Mouse (Mus musculus) embryo, embryonic 11 days (tissue): ENCODE data around the gene Prss53.
A peak's percentile ranks its signal among the peaks of the same experiment; 100 is the strongest.
"Not testable (repeated sequence)": the region's sequence is repeated elsewhere in the genome, so short reads cannot be mapped to it uniquely, and the experiment has no call there.

Experiments used
- DNase-seq: peaks from one replicate; pipeline ENCODE4 v3.0.0-alpha.2; 2015

Gene Prss53

GRCm38 (mm10) chr7:127908656-127909055 is 17.9 kb upstream of the Prss53 start:
- DNase-seq: no peak

- DNase-seq: no peak
Measured at GRCm38 (mm10) chr7:127907939-127908338, 17.2 kb upstream of the Prss53 start.

DNA sequence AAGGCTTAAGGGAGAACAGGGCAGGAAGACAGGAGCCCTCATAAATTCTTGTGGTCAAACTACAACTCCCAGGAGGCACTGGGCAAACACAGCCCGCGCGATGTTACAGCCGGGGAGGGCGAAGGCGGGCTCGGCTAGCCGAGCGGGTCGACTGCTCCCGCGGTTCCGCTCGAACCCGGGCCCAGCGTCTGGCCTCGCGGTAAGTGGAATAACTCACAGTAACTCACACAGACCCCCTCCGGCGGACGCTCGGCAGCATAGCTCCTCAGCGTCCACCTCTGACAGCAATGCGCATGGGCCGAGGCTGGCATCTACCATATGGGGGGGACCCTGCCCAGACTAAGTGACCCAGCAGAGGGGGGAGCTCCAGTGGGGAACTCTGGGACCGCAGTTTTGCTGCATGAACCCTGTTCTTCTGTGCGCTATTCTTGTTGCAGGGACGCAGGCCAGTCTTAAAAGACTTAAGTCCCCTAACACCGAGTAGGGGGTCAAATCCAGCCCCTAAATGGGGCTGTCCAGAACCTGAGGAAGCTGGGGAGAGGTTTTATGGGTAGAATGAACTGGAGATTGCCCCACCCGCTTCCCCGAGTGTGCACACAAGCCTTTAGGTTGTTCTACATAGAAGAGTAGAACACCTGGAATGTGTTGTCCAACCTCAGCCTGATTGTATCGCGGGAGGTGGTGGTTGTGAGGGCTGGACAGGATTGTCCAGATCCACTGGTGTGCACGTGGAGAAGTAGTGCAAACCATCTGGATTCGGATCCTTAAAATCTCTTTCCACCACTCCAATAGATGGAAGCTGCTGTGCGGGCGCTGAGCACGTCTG is 13.4 kb upstream of the Prss53 start, which contains the start of gene Bckdk:
Gene Bckdk, plus strand, starts transcription at position 112 of the 826 bp plus-strand sequence.
- peak; percentile 92 for DNase-seq

DNA sequence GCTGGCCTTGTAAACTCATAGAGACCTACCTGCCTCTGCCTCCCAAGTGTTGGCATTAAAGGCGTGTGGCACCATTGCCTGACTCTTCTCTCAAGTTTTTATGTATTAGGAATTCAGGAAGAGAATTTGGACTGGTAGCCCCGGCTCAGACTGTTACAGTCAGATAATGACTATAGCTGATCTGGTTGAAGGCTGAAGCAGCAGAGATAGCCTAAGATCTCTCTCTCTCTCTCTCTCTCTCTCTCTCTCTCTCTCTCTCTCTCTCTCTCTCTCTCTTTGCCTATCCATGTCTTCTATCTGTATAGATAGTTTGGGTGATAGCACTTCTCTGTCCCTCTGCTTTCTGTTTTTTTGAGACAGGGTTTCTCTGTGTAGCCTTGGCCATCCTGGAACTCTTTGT is 11.0 kb upstream of the Prss53 start:
- DNase-seq: no peak

GRCm38 (mm10) chr7:127899997-127900396 is 9.2 kb upstream of the Prss53 start:
- DNase-seq: no peak

- DNase-seq: no peak
Measured at GRCm38 (mm10) chr7:127898179-127898956, 7.6 kb upstream of the Prss53 start.

GRCm38 (mm10) chr7:127897542-127897941 is 6.8 kb upstream of the Prss53 start:
- no peak for DNase-seq

DNA sequence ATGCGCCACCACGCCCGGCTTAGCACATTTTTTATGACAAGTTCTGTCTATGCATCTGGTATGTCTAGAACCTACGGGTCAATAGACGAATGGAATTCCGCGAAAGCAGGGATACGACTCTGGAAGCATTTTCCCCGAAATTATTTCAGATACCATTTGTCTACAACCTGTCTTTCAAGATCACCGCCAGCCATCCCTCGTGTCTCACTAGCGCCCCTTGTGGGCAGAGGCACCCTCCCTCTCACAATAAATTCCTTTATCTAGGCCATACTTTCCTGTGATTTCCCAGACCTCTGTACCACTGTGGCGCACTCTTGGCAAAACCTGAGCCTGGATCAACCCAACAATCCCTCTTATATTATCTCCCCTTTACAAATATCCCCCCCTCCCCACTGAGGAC is 5.6 kb upstream of the Prss53 start:
- peak; percentile 64 for DNase-seq

- DNase-seq: not testable (repeated sequence)
Measured at GRCm38 (mm10) chr7:127895891-127896290, 5.1 kb upstream of the Prss53 start.

DNA sequence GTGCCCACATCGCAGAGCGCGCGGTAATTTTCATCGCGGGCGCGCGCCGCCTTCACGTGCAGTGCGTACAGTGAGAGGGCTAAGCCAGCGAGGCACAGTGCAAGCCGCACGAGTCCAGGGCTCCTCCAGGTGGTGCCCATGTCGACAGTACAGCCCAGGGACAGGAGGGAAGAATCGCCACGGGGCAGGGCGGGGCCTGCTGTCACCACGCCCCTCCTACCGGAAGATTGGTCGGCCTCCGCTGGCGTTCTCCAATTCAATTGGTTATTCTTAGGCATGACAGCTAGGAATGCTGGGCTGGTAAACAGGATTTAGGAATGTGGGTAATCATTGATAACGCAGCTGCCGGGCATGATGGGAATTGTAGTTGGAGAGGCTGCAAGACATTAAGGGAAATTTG is 4.7 kb upstream of the Prss53 start, which contains the start of the genes Gm21974 and Vkorc1:
Gene Gm21974, minus strand, starts transcription at position 13 of the 400 bp plus-strand sequence.
Gene Vkorc1, minus strand, starts transcription at position 176 of the 400 bp plus-strand sequence.
- DNase-seq: peak; percentile 95

GRCm38 (mm10) chr7:127894480-127894879 is 3.7 kb upstream of the Prss53 start:
- DNase-seq: no peak

DNA sequence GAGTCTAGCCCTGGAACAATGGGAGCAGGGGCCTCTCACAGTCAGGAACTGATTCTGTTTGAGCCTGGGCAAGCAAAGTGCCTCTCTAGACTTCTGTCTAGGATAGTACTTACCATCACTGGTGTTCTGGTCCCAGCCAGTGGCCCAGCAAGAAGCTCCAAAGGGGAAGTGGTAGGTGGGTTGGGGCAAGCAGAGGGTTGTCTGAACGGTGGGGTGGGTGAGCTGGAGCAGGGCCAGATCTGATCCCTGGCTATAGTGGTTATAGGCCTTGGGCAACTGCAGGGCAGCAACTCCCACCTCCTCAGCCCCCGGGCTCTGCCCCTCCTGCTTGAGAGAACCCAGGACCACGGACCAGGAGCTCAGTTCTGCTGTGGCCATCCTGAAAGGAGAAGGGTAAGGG is 1.9 kb downstream of the Prss53 start:
- no peak for DNase-seq

GRCm38 (mm10) chr7:127887781-127888180 is 3.0 kb downstream of the Prss53 start:
- DNase-seq: no peak

DNA sequence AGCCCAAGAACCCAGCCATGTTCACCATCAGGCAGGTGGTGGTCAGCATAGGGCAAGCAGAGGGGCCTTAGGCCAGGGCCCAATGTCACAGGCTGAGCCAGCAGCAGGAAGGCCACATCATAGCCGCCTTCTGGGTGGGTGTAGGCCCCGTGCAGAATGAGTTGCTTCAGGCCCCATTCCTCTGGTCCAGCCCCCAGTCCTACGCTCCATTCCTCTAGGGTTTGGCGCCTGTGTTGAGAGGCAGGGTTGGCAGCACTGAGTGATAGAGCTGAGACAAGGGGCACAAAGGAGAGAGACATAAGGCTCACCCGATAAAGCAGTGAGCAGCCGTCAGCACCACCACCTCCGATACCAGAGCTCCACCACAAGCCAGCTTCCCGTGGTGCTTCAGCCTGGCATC is 3.6 kb downstream of the Prss53 start:
- no peak for DNase-seq

- DNase-seq: no peak
Measured at GRCm38 (mm10) chr7:127886551-127886950, 4.2 kb downstream of the Prss53 start.

DNA sequence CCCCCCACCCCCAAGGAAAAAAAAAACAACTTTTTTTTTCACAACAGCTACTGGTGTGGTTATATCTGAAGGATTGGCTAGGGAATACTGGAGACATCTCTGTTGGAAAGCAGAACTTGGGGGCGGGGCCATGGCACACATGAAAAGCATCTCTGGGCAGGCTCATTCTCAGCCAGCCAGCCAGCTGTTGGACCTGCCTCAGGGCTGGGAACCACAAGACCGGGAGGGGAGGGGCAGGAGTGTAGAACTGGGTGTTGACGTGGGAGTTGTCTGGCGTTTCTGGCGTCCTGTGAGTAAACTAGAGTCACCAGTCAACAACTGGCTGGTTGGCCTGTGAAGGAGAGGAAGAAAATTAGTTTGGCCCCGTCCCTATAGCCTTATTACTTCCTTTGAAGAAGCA is 4.8 kb downstream of the Prss53 start:
- no peak for DNase-seq

GRCm38 (mm10) chr7:127880431-127880830 is 10.3 kb downstream of the Prss53 start:
- no peak for DNase-seq

DNA sequence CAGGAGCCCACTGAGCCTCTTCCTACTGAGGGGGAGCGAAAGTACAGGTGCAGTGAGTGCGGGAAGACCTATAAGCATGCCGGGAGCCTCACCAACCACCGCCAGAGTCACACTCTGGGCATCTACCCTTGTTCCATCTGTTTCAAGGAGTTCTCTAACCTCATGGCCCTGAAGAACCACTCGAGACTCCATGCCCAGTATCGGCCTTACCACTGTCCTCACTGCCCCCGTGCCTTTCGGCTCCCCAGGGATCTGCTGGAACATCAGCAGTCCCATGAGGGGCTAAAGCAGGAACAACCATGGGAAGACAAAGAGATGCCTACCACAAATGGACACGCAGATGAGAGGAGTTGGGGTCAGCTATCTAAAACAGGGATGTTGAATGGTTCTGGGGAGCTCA is 11.5 kb downstream of the Prss53 start:
- DNase-seq: no peak

DNA sequence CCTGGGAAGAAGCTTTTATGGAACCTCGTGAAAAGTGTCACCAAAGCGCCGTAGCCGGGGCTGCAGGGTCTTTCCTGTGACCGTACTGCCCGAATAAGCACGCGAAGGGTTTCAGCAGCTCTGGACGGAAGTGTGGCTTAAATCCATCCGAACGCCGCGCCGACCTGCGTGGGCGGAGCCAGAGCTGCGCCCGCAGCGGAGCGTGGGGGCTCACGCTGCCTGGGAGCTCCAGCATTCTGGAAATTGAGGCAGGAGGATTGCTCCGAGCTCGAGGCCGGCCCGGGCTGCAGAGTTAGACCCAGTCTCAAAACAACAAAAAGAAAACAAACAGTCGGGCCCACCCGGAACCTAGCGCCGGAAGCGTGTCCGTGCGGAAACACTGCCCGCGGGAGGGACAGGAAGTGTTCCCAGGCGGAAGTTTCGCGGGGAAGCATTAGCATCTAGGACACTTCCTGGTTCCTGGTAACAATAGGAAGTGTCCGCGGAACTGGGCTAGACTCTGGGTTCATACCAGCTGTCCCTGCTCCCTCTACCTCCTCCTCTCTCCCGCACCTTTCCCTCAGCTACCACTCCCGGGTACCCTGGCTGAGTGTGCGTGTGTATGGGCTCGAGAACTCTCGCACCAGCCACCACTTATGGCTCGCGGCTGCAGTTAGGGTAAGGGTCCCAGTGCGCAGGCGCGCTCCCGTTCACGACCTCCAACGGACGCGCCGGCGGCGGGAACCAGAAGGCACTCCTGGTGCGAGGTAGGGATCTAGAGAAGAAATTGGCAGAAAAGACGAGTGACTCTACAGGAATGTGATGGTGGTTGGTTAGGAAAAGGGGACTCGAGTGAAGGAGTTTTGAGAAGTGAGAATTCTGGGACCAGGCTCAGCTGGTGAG is 14.1 kb downstream of the Prss53 start, which contains the start of gene Zfp668:
Gene Zfp668, minus strand, starts transcription at position 362 of the 882 bp plus-strand sequence.
- DNase-seq: peak; percentile 96

- peak; percentile 92 for DNase-seq
Measured at GRCm38 (mm10) chr7:127876041-127876466, 14.7 kb downstream of the Prss53 start, which contains the start of gene Zfp646. Gene Zfp646, plus strand, starts transcription at chr7:127876221.

GRCm38 (mm10) chr7:127875627-127876001 is 15.2 kb downstream of the Prss53 start:
- peak; percentile 99 for DNase-seq

DNA sequence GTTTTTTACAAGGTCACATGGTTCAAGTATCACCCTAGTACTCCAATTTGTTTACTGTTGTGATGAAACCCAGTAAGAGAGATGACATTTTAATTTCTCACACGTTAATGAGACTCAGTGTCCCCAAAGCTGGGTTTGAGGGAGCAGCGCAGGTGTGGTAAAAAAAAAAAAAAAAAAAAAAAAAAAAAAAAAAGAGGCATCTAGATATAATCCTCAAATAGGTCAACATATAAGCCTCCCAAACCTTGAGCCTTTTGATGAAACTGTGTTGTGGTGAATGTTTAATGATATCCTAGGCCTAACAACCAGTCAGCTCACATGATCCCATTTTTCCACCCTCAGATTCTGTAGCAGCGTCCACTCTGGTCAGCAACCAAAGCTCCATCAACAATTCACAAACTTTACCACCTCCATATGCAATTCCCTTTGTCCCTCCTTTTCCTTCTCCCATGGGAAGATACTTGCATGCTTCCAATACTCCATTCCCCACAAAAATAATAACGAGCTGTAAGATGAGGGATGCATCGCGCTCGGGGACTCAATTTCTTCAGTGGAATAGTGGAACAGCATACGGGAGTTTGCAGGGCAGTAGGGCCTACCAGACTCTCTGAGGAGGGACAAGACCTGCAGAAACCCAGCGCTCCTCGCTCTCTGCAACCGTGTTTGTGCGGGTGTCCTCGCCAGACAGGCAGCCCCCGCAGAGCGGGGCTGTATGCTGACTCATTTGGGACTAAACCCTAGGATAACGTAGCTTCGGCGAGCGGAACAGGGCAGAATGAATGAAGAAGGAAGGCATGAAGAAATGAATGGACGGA is 15.8 kb downstream of the Prss53 start:
- no peak for DNase-seq
